Mouse (Mus musculus) liver, embryonic 14.5 days (tissue): ENCODE data around the gene Itpr1.

Experiments
- CTCF ChIP-seq: IDR thresholded peaks from 2 replicates; pipeline ENCODE4 v1.5.1; 2016; ENCODE audit warnings: antibody characterized with exemption, low read depth, control low read depth
- EP300 ChIP-seq: IDR thresholded peaks from 2 replicates; pipeline ENCODE4 v1.6.1; 2016; ENCODE audit warnings: antibody characterized with exemption, low read depth

DNA sequence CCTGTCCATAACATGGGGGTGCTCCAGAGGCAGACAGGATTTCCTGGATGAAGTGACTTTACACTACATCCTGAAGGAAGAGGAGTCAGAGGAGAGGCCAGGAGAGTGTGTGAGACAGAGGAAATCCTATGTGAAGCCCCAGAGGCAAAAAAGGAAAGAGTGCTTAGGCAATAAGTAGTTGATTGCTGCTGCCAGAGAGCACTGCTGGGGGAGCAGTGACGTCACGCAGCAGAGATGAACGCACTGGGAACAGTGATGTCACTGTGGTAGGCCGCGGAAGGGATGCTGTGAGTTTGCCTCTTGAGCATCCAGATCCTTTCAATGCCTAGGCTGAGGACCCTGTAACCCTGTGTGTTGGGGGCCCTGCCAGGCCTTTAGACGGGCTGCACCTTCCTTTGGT, 264.7 kb downstream of the Itpr1 start:
- TF ChIP-seq CTCF (no peak), EP300 (no peak)
